Mouse (Mus musculus): Measurements from ENCODE around the gene Cryzl2.

The Cryzl2 gene

DNA sequence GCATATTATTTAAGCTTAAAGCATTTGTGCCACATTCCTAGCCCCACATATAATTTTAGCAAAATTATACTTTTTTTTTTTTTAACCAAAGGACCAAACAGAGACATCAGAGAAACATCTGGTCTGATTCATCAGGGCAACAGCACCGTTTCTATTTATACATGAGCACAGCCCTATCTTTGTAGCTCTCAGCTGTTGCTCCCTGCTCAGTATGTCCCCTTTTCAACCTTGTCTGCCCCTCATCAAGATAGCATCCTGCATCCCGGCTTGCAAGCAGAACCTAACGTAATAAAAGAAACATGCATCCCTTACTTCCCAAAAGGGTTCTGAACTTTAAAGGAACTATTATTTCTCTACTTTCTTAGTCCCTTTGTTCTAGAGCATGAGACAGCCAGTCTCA, 41.0 kb upstream of the Cryzl2 start:
- Histone ChIP-seq H3K4me3 (replicated peaks; ENCODE audit: low read length) (no peak overlapping the region), H3K36me3 (ENCODE audit: insufficient read depth, low read length) (peaks cover 35% of the 10 kb centered on the region), H3K4me1 (replicated peaks; ENCODE audit: low read depth, low read length) (peaks cover 60% of the 10 kb centered on the region), H3K27me3 (ENCODE audit: insufficient read depth, low read length) (no peaks in the 10 kb centered on the region), H3K9me3 (ENCODE audit: low read length) (no peaks in the 10 kb centered on the region)
- TF ChIP-seq POU5F1 (IDR thresholded peaks at IDR 0.05; ENCODE audit: borderline replicate concordance, low read length) (no peak), CTCF (conservative IDR thresholded peaks at IDR 0.05; ENCODE audit: low read length) (no peak), NANOG (IDR thresholded peaks at IDR 0.05; ENCODE audit: borderline replicate concordance, low read length) (no peak)

- Histone ChIP-seq H3K4me1 (replicated peaks; ENCODE audit: low read depth, low read length) (peaks cover 60% of the 10 kb centered on the region), H3K9me3 (ENCODE audit: low read length) (no peaks in the 10 kb centered on the region), H3K27me3 (ENCODE audit: insufficient read depth, low read length) (no peaks in the 10 kb centered on the region), H3K36me3 (ENCODE audit: insufficient read depth, low read length) (peaks cover 35% of the 10 kb centered on the region), H3K4me3 (replicated peaks; ENCODE audit: low read length) (peak overlapping the region; percentile 21; the same call in 1 of the 2 replicates)
- TF ChIP-seq CTCF (conservative IDR thresholded peaks at IDR 0.05; ENCODE audit: low read length) (no peak), NANOG (IDR thresholded peaks at IDR 0.05; ENCODE audit: borderline replicate concordance, low read length) (no peak), POU5F1 (IDR thresholded peaks at IDR 0.05; ENCODE audit: borderline replicate concordance, low read length) (no peak)
These were observed 40.5 kb upstream of the Cryzl2 start for GRCm38 (mm10) chr1:157417861-157418260.

DNA sequence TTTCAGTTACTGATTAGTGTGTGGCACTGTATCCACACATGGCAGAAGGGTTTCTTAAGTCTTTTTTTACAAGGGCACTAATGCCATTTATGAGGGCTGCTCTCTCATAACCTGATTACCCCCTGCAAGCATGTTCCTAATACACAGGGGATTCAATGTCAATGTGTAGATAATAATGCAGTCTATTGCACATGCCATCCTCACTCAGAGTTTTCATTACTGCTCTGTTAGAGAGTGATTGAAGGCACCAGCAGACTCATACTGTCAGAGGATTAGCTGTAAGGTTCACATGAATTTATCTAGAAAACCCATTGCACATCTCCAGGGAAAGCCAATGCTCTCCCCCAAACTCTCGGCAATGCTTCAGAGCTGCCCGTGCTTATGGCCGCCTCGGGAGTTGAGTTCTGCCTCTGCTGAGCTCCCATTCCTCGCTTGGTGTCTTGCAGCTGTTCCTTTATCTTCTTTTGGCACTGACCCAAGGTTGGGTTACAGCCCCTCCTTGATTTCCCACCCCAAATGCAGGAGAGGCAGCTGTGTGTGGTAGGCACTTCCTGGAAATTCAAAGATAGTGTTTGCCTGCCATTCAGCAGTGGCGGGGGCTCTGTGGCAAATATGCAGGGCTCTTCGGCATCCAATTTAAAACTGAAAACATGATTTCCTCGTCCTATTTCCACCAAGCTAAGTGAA, 32.5 kb upstream of the Cryzl2 start:
- peaks cover 10% of the 10 kb centered on the region for H3K4me1 ChIP-seq (replicated peaks; ENCODE audit: low read depth, low read length)
- H3K36me3 ChIP-seq (ENCODE audit: insufficient read depth, low read length), result no peaks in the 10 kb centered on the region
- H3K27me3 ChIP-seq (ENCODE audit: insufficient read depth, low read length), result peaks cover 9% of the 10 kb centered on the region; the same call in 1 of the 2 replicates
- H3K4me3 ChIP-seq (replicated peaks; ENCODE audit: low read length), result no peak overlapping the region
- no peaks in the 10 kb centered on the region for H3K9me3 ChIP-seq (ENCODE audit: low read length)
- no peak for TF ChIP-seq CTCF (conservative IDR thresholded peaks at IDR 0.05; ENCODE audit: low read length)
- TF ChIP-seq POU5F1 (IDR thresholded peaks at IDR 0.05; ENCODE audit: borderline replicate concordance, low read length), result no peak
- no peak for TF ChIP-seq NANOG (IDR thresholded peaks at IDR 0.05; ENCODE audit: borderline replicate concordance, low read length)

GRCm38 (mm10) chr1:157426933-157427332, 31.4 kb upstream of the Cryzl2 start:
- no peak for TF ChIP-seq NANOG (IDR thresholded peaks at IDR 0.05; ENCODE audit: borderline replicate concordance, low read length)
- TF ChIP-seq CTCF (conservative IDR thresholded peaks at IDR 0.05; ENCODE audit: low read length), result no peak
- no peak for TF ChIP-seq POU5F1 (IDR thresholded peaks at IDR 0.05; ENCODE audit: borderline replicate concordance, low read length)
- H3K9me3 ChIP-seq (ENCODE audit: low read length), result no peaks in the 10 kb centered on the region
- H3K4me3 ChIP-seq (replicated peaks; ENCODE audit: low read length), result no peak overlapping the region
- H3K27me3 ChIP-seq (ENCODE audit: insufficient read depth, low read length), result peaks cover 9% of the 10 kb centered on the region; the same call in 1 of the 2 replicates
- H3K36me3 ChIP-seq (ENCODE audit: insufficient read depth, low read length), result no peaks in the 10 kb centered on the region
- peaks cover 10% of the 10 kb centered on the region for H3K4me1 ChIP-seq (replicated peaks; ENCODE audit: low read depth, low read length)

- H3K9me3 ChIP-seq (ENCODE audit: low read length), result no peaks in the 10 kb centered on the region
- H3K27me3 ChIP-seq (ENCODE audit: insufficient read depth, low read length), result peaks cover 9% of the 10 kb centered on the region; the same call in 1 of the 2 replicates
- H3K4me1 ChIP-seq (replicated peaks; ENCODE audit: low read depth, low read length), result peaks cover 10% of the 10 kb centered on the region
- TF ChIP-seq CTCF (conservative IDR thresholded peaks at IDR 0.05; ENCODE audit: low read length) (no peak), POU5F1 (IDR thresholded peaks at IDR 0.05; ENCODE audit: borderline replicate concordance, low read length) (no peak), NANOG (IDR thresholded peaks at IDR 0.05; ENCODE audit: borderline replicate concordance, low read length) (no peak)
- H3K36me3 ChIP-seq (ENCODE audit: insufficient read depth, low read length), result no peaks in the 10 kb centered on the region
- no peak overlapping the region for H3K4me3 ChIP-seq (replicated peaks; ENCODE audit: low read length)
These were observed 30.8 kb upstream of the Cryzl2 start for GRCm38 (mm10) chr1:157427604-157428003.

DNA sequence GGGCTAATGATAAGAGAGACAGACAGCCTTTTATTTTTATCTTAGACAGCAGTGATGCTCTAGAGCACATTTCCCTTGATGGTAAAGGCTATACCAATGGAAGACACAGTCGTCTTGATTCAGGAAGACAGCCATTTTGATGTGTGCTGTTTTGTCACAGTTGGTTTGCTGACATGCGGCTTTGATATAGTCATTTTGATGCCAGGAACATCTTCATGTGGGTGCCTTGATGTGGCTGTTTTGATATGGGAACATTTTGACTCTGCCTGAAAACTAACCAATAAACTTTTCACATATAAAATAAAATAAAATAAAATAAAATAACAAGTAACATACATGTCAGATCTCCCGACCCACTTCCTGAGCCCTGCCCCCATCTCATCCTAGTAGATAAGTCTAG, 30.0 kb upstream of the Cryzl2 start:
- peaks cover 9% of the 10 kb centered on the region; the same call in 1 of the 2 replicates for H3K27me3 ChIP-seq (ENCODE audit: insufficient read depth, low read length)
- no peaks in the 10 kb centered on the region for H3K9me3 ChIP-seq (ENCODE audit: low read length)
- peaks cover 15% of the 10 kb centered on the region for H3K4me1 ChIP-seq (replicated peaks; ENCODE audit: low read depth, low read length)
- no peaks in the 10 kb centered on the region for H3K36me3 ChIP-seq (ENCODE audit: insufficient read depth, low read length)
- no peak overlapping the region for H3K4me3 ChIP-seq (replicated peaks; ENCODE audit: low read length)
- TF ChIP-seq CTCF (conservative IDR thresholded peaks at IDR 0.05; ENCODE audit: low read length) (no peak), NANOG (IDR thresholded peaks at IDR 0.05; ENCODE audit: borderline replicate concordance, low read length) (no peak), POU5F1 (IDR thresholded peaks at IDR 0.05; ENCODE audit: borderline replicate concordance, low read length) (no peak)

DNA sequence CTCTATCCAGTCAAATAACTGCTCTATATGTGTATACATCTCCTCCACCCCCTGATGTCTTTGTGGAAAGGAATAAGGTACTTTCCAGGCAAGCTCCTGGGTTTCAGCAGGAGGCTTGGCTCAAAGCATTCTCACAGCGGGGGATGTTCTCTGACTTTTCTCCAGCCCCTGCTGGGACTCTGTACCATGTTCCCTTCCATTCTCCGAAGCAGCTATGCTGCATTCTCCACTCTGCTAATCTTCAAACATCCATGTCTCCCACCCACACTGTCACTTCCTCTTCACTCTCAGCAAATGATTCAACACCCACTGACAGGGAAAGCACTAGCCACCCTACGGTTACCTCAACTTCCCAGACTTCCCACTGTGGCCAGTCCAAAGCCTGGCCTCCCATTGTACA, 25.1 kb upstream of the Cryzl2 start:
- peaks cover 22% of the 10 kb centered on the region for H3K4me1 ChIP-seq (replicated peaks; ENCODE audit: low read depth, low read length)
- H3K36me3 ChIP-seq (ENCODE audit: insufficient read depth, low read length), result no peaks in the 10 kb centered on the region
- no peak overlapping the region for H3K4me3 ChIP-seq (replicated peaks; ENCODE audit: low read length)
- H3K9me3 ChIP-seq (ENCODE audit: low read length), result no peaks in the 10 kb centered on the region
- H3K27me3 ChIP-seq (ENCODE audit: insufficient read depth, low read length), result no peaks in the 10 kb centered on the region
- TF ChIP-seq POU5F1 (IDR thresholded peaks at IDR 0.05; ENCODE audit: borderline replicate concordance, low read length) (no peak), CTCF (conservative IDR thresholded peaks at IDR 0.05; ENCODE audit: low read length) (no peak), NANOG (IDR thresholded peaks at IDR 0.05; ENCODE audit: borderline replicate concordance, low read length) (no peak)

DNA sequence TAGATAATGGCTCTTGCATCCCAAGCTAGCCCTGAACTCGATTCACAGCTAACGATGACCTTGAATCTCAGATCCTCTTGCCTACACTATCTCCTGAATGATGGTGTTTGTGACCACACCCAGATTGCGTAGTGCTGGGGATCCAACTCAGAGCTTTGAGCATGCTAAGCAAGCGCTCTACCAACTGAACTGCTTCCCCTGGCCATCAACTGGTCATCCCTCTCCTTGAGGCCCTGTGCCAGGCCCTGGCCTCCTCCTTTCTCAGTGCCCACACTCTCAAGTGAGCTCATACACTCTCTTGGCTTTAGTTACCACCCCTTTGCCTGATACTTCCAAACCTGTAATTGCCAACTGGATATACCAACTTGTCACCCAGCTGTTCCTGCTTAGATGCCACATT, 24.0 kb upstream of the Cryzl2 start:
- Histone ChIP-seq H3K36me3 (ENCODE audit: insufficient read depth, low read length) (no peaks in the 10 kb centered on the region), H3K4me3 (replicated peaks; ENCODE audit: low read length) (no peak overlapping the region), H3K9me3 (ENCODE audit: low read length) (no peaks in the 10 kb centered on the region), H3K27me3 (ENCODE audit: insufficient read depth, low read length) (no peaks in the 10 kb centered on the region), H3K4me1 (replicated peaks; ENCODE audit: low read depth, low read length) (peaks cover 31% of the 10 kb centered on the region)
- no peak for TF ChIP-seq POU5F1 (IDR thresholded peaks at IDR 0.05; ENCODE audit: borderline replicate concordance, low read length)
- no peak for TF ChIP-seq NANOG (IDR thresholded peaks at IDR 0.05; ENCODE audit: borderline replicate concordance, low read length)
- TF ChIP-seq CTCF (conservative IDR thresholded peaks at IDR 0.05; ENCODE audit: low read length), result no peak

- H3K4me1 ChIP-seq (replicated peaks; ENCODE audit: low read depth, low read length), result peaks cover 46% of the 10 kb centered on the region
- no peak overlapping the region for H3K4me3 ChIP-seq (replicated peaks; ENCODE audit: low read length)
- H3K36me3 ChIP-seq (ENCODE audit: insufficient read depth, low read length), result no peaks in the 10 kb centered on the region
- no peaks in the 10 kb centered on the region for H3K9me3 ChIP-seq (ENCODE audit: low read length)
- TF ChIP-seq POU5F1 (IDR thresholded peaks at IDR 0.05; ENCODE audit: borderline replicate concordance, low read length), result no peak
- TF ChIP-seq NANOG (IDR thresholded peaks at IDR 0.05; ENCODE audit: borderline replicate concordance, low read length), result no peak
- TF ChIP-seq CTCF (conservative IDR thresholded peaks at IDR 0.05; ENCODE audit: low read length), result no peak
- H3K27me3 ChIP-seq (ENCODE audit: insufficient read depth, low read length), result no peaks in the 10 kb centered on the region
These were observed 22.5 kb upstream of the Cryzl2 start for GRCm38 (mm10) chr1:157435926-157436325.
